Mouse (Mus musculus) left cerebral cortex, adult 2 months (tissue): ENCODE results near the gene Trank1. TPM values are rescaled to one million over a fixed set of nuclear protein-coding genes. Genes with fewer than 3 reads are reported as not detected.

Experiments used
- DNase-seq, 2 experiments: peaks; one replicate each; pipeline ENCODE4 v3.0.0; 2021 to 2022; ENCODE audit warnings: low spot score in 2 of 2, mixed read lengths in 1 of 2; ENCODE audit errors: extremely low spot score in 1 of 2
- H3K27ac ChIP-seq: fragments of 200-600 bp; 2 replicates; pipeline ENCODE4 v1.8.1; 2022
- H3K4me3 ChIP-seq: fragments of 200-600 bp; 2 replicates; pipeline ENCODE4 v1.8.1; 2022
- CTCF ChIP-seq: fragments of 200-600 bp; IDR thresholded peaks from 2 replicates; pipeline ENCODE4 v1.8.1; 2022; ENCODE audit warnings: antibody characterized with exemption, mild to moderate bottlenecking, moderate library complexity
- intact Hi-C: fragments of 180-260 bp; cut with DNase I; formaldehyde crosslinking; loops from one replicate; pipeline ENCODE4 v1.15.1; 2025
- total RNA-seq, 2 experiments: library from RNA; stranded (reverse); gene quantifications; 2 replicates each; pipeline ENCODE4 v1.2.3; 2021

The Trank1 gene
- total RNA-seq, 2 experiments from 2014 or later = 308 to 309 TPM

DNA sequence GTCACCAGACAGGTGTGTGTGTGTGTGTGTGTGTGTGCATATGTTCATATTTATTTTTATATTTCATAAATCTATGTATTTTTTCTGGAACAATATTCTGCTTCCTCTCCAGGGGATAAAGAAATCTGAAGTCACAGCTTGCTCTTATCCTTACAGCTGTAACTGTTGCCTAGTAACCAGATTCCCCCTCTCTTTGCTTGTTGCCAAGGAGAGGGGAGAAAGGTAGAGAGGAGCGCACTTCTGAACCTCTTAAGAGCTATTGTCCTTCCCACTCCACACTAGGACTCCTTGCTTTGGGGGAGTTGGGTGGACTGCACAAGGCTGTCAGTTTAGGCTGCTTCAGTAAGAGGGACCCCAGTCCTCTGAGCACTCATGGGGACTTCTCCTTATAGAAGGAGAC is 40.1 kb downstream of the Trank1 start:
- Histone ChIP-seq H3K27ac (peak overlapping the region; percentile 60; the same call in 1 of the 2 replicates), H3K4me3 (no peak overlapping the region)
- no peak for TF ChIP-seq CTCF
- no peak for DNase-seq
- intact Hi-C loops = loop anchor here (10.0 kb wide), 1 partner anchor 563 kb away; no protein-coding TSS in a partner anchor

DNA sequence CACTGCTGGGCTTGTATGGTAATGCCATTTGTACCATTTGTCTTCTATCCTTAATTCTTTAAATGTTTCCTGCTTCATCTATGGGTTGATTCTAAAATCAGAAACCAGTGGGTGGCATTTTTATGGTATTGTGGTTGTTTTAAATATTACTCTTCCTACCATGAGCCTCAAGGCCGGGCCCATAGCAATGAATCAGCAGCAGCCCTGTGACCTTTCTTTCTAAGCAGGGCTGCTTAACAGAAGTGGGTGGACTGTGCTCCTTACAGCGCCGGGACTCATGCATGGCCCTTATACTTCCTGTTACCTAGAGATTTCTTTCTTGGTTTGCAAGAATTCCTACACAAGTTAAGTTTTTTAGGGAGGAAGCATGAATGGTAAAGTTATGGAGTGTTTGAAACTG is 41.1 kb downstream of the Trank1 start:
- peak overlapping the region; percentile 20; the same call in 1 of the 2 replicates for H3K27ac ChIP-seq
- no peak for DNase-seq
- TF ChIP-seq CTCF = no peak
- intact Hi-C loops = loop anchor here (10.0 kb wide), 1 partner anchor 562 kb away; no protein-coding TSS in a partner anchor
- H3K4me3 ChIP-seq = no peak overlapping the region

DNA sequence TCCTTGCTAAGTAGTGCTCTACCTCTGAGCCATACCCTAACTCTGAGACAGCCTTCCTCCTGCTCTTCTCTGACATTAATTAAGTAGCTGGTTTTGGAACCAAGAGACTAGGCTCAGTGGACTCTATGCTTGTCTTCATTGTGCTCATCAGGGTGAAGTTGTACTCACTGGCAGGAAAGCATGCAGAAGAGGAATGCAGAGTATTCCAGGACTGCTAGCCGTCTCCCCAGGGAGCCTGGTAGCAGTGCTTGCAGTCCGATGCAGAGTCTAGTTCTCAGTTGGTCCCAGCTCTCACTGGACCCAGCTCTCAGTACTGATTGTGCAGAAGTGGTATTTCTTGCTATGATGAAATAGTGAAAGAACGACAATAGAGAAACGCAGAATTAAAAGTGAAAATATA is 43.5 kb downstream of the Trank1 start:
- intact Hi-C loops = loop anchor here (10.0 kb wide), 1 partner anchor 560 kb away; no protein-coding TSS in a partner anchor

DNA sequence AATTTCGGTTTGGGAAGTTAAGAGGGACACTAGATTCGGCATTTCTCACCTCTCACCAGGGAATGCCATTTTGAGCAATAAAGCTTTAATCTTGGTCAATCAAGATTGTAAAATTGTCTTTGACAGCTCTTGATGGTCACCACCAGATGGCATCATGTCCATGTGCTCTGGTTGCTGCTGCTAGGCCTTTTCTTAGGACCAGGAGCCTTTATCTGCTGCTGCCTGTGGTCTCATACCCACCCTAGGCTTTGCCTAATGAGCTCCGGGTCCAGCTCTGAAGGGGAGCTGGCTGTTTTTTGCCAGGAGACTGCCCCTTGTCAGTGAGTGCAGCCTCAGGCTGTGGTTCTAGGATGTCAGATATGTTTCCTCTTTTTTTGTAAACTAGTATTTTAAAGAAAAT is 44.8 kb downstream of the Trank1 start:
- intact Hi-C loops = loop anchor here (1.0 to 10.0 kb wide), 2 partner anchors 123 to 558 kb away; no protein-coding TSS in a partner anchor
- Histone ChIP-seq H3K4me3 (no peak overlapping the region), H3K27ac (no peak overlapping the region)
- peak; percentile 63 for TF ChIP-seq CTCF
- peak in 1 of 2 experiments; percentile 10 for DNase-seq

More for the DNA sequence above, 43.5 kb downstream of the Trank1 start:
- no peak overlapping the region for H3K4me3 ChIP-seq
- DNase-seq = peak in 1 of 2 experiments; percentile 2
- no peak for TF ChIP-seq CTCF
- no peak overlapping the region for H3K27ac ChIP-seq

DNA sequence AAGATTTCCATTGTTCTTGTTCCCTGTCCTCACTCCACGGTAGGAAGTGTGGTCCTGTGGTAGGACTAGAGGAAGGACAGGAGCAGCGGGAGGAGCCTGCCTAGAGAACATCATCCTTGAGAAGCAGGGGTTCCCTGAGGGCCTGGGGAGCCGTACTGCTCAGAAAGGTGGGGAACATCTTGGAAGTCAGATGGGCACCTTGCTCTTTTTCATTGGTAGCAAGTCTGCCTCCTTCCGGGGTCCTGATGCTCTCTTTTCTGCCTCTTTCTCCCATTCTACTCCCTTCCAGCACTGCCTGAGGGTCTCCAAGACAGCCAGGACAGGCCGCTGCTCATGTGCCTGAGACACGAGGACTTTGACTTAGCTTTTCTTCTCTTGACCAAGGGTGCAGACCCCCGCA is 52.1 kb downstream of the Trank1 start:
- no peak for TF ChIP-seq CTCF
- H3K4me3 ChIP-seq = no peak overlapping the region
- H3K27ac ChIP-seq = no peak overlapping the region
- no peak for DNase-seq
- intact Hi-C loops = no loop called here

DNA sequence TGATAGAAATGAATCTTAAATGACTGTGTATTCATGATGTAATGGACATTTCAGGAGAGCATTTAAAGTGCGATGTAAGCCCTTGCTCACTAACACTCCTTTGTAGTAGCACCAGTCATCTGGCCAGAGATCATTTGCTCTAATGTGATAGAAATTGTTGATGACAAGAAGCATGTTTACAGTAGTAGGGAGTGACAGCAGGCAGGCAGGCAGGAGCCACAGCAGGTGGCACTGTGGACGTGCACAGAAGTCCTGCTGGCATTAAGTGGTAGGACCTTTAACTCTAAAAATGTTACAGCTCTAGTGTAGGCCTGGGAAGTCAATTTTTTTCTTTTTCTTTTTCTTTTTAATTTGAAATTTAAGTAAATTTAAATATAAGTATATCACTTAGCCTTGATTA is 56.2 kb downstream of the Trank1 start:
- peak; percentile 7 for TF ChIP-seq CTCF
- no peak for DNase-seq
- no peak overlapping the region for H3K4me3 ChIP-seq
- no peak overlapping the region for H3K27ac ChIP-seq
- intact Hi-C loops = no loop called here

DNA sequence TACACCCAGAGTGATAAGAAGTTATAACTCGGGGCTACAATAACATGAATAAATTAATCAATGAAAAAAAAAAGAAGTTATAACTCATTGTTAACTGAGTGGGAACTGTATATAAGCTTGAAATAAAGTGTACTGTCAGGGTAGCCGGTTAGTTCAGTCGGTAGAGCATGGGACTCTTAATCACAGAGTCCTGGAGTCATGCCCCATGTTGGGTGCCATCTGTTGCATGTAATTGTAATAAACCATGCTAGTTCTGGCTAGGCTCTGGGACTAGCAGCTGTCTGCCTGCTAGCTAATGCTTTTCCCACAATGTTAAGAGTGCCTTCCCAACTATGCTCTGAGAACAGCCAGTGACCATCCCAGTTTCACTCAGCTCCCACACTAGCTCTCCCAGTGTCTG is 60.5 kb downstream of the Trank1 start:
- intact Hi-C loops = no loop called here
- Histone ChIP-seq H3K4me3 (no peak overlapping the region), H3K27ac (no peak overlapping the region)
- no peak for TF ChIP-seq CTCF
- no peak for DNase-seq

DNA sequence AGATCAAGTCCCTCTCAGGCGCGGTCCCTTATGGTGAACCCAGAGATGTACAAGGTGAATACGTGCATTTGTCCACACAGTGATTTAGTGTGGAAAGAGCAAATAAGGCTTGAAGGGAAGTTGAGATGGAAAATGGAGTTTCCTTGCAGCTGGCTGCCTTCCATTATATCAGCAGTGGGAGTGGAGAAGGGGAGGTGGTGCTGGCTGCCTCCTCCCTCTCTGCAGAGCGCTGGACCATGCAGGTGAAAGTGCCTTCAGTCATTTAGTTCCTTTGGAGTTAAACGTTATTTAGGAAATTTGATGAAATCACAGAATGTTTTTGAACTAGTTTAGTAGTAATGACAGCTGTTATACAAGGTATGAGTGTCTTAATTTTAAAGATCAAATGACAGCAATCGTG is 66.3 kb downstream of the Trank1 start:
- intact Hi-C loops = no loop called here
- DNase-seq = no peak
- TF ChIP-seq CTCF = no peak
- Histone ChIP-seq H3K27ac (peak overlapping the region; percentile 24; the same call in 1 of the 2 replicates), H3K4me3 (no peak overlapping the region)

DNA sequence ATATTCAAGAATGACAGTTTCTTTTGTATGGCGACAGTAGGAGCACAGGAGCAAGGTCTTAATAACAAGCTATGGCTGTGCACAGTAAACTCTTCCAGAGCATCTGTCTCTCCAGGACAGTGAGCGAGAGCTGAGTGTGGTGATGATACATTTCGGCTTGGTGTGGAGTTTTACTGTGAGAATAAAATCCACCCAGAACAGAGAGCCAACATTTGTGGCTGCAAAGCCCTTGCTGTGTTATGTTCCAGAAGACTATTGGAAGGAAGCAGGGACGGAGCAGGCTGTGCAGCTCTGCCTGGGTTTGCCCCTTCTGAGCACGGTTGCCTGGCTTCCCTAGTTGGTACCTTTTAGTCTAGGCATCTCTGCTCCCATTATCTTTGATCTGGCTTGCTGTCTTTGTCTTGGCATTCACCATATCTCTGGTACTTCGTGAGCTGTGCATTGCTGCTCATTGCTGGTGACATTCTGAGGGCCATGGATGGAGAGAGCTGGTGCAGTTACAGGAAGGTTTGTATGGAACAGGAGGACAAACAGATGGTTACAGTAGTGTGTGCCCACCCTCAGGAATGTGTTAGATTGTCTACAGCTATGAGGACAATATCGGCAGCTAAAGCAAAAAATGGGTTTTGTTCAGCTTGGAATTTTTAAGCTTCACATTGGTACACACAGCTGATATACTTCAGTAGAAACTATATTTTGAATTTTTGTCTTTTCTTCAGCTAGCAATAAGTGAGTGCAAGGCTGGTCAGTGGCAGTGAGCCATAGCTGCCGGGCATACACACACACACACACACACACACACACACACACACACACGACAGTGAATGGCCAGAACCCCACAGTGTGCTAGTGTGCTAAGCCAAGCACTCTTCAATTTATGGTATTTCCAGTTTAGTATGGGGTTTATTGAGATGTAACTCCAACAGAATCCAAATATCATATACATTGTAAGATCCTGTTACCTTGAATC is 69.8 kb downstream of the Trank1 start:
- no peak for DNase-seq
- H3K4me3 ChIP-seq = no peak overlapping the region
- intact Hi-C loops = loop anchor here (1.0 to 5.0 kb wide), 2 partner anchors 58 to 59 kb away; partner anchors contain the start of gene Dclk3
- no peak for TF ChIP-seq CTCF
- peak overlapping the region; percentile 75 for H3K27ac ChIP-seq

DNA sequence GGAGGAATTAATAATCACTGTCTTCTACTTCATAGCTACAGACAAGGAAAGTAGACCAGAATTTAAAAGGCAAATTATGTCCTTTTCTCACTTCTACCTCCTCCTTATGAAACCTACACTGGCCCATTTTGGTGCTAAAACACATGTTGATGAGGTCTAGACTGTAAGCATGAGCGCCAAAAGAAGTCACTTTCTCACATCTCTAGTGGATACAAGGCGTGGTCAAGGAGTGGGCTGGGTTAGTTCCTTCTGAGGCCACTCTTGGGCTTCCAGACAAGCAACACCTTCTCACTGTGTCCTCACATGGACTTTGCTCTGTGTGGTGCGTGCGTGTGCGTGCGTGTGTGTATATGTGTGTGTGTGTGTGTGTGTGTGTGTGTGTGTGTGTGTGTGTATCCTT is 70.9 kb downstream of the Trank1 start:
- no peak for DNase-seq
- no peak for TF ChIP-seq CTCF
- Histone ChIP-seq H3K27ac (no peak overlapping the region), H3K4me3 (no peak overlapping the region)
- intact Hi-C loops = loop anchor here (1.0 to 5.0 kb wide), 2 partner anchors 57 to 60 kb away; partner anchors contain the start of gene Dclk3

DNA sequence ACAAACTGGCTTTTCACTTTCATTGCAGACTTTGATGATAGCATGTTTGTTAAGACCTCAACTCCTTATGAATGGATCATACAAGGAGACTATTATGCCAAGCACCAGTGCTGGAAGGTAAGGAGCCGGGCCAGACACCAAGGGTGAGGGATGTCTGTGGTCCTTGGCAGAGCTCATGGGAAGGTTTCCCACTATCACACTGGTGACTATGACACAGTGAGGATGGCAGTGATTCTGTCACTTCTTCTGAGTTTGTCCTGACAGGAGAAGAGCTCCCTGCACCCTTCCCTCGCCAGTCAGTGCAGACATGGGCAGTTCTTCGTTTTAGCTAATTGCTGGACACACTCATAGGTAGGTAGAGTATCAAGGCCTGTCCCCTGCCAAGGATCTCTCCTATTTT is 71.5 kb downstream of the Trank1 start:
- H3K27ac ChIP-seq = peak overlapping the region; percentile 65
- DNase-seq = no peak
- intact Hi-C loops = loop anchor here (5.0 kb wide), 1 partner anchor 61 kb away; no protein-coding TSS in a partner anchor
- H3K4me3 ChIP-seq = no peak overlapping the region
- no peak for TF ChIP-seq CTCF

DNA sequence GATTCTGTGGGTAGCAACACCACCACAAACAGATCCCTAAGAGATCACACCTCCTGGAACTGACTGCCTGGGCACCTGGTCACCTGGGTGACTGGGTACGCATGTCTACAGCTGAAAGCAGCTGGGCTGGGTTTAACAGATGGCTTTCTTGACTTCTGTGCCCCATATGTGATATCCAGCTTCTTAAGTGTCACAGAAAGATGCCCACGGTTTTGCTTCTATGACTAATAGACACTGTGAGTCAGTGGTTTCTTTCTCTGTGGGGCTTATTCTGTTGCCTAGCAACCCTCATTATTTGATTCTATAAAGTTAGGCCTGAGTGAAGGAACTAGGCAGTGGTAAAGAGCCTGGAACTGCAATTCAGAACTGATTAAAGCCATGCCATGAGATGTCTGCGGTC is 72.2 kb downstream of the Trank1 start:
- H3K27ac ChIP-seq = peak overlapping the region; percentile 65
- intact Hi-C loops = loop anchor here (2.0 to 5.0 kb wide), 2 partner anchors 17 to 61 kb away; no protein-coding TSS in a partner anchor
- no peak overlapping the region for H3K4me3 ChIP-seq
- no peak for TF ChIP-seq CTCF
- peak; percentile 51 to 62 for DNase-seq
